ENCODE assay signal across 29 mouse cellular contexts in genomic region chr5:5956716-5957115, GRCm38 (mm10).
"Had no signal": no experiment of that assay in that cellular context is flagged by ENCODE, and none has a peak within 500 bp of the region (broad histone marks: within the 10 kb centered on the region; RNA-seq: fewer than 3 reads in every experiment).

No protein-coding gene starts in this region.

- H3K27ac ChIP-seq: limb, embryonic 10.5 days; limb, embryonic 12.5 days; limb, embryonic 13.5 days; limb, embryonic 15.5 days; liver, embryonic 12.5 days; liver, embryonic 13.5 days; liver, embryonic 14.5 days; liver, embryonic 15.5 days; lung, embryonic 15.5 days; macrophage; midbrain, embryonic 10.5 days; midbrain, embryonic 12.5 days; midbrain, embryonic 13.5 days; midbrain, embryonic 15.5 days had no signal

- DNase-seq: left cerebral cortex, postnatal 4 days; liver; liver, embryonic 13.5 days; liver, postnatal 0 days; lung, adult 18-20 months; lung, adult 2 months; lung, embryonic 14.5 days; lung, postnatal 10 days; lung, postnatal 14 days; lung, postnatal 36 days; lung, postnatal 4 days; midbrain, embryonic 14.5 days had no signal

- H3K9ac ChIP-seq: limb, embryonic 12.5 days; limb, embryonic 13.5 days; limb, embryonic 15.5 days; liver, embryonic 12.5 days; liver, embryonic 13.5 days; liver, embryonic 14.5 days; liver, embryonic 15.5 days; liver, postnatal 0 days; lung, embryonic 14.5 days; lung, embryonic 15.5 days; midbrain, embryonic 12.5 days; midbrain, embryonic 13.5 days; midbrain, embryonic 15.5 days had no signal

- H3K36me3 ChIP-seq: limb, embryonic 10.5 days; limb, embryonic 12.5 days; limb, embryonic 13.5 days; limb, embryonic 15.5 days; liver, embryonic 12.5 days; liver, embryonic 13.5 days; liver, embryonic 15.5 days; lung, embryonic 15.5 days; midbrain, embryonic 10.5 days; midbrain, embryonic 12.5 days; midbrain, embryonic 13.5 days; midbrain, embryonic 15.5 days had no signal

- H3K9me3 ChIP-seq: limb, embryonic 10.5 days; limb, embryonic 12.5 days; limb, embryonic 13.5 days; limb, embryonic 15.5 days; liver, embryonic 12.5 days; liver, embryonic 13.5 days; liver, embryonic 15.5 days; lung, embryonic 15.5 days; megakaryocyte, embryonic 14.5 days; midbrain, embryonic 10.5 days; midbrain, embryonic 12.5 days; midbrain, embryonic 13.5 days; midbrain, embryonic 15.5 days had no signal

- H3K27me3 ChIP-seq: limb, embryonic 12.5 days; limb, embryonic 13.5 days; limb, embryonic 15.5 days; liver, embryonic 12.5 days; liver, embryonic 13.5 days; liver, embryonic 15.5 days; lung, embryonic 15.5 days; megakaryocyte, embryonic 14.5 days; midbrain, embryonic 12.5 days; midbrain, embryonic 13.5 days; midbrain, embryonic 15.5 days had no signal

- H3K4me3 ChIP-seq: limb, embryonic 10.5 days; limb, embryonic 12.5 days; limb, embryonic 13.5 days; limb, embryonic 15.5 days; liver, embryonic 12.5 days; liver, embryonic 13.5 days; liver, embryonic 15.5 days; lung, embryonic 15.5 days; megakaryocyte, embryonic 14.5 days; midbrain, embryonic 10.5 days; midbrain, embryonic 12.5 days; midbrain, embryonic 13.5 days; midbrain, embryonic 15.5 days; myocyte had no signal

- H3K4me2 ChIP-seq: limb, embryonic 12.5 days; limb, embryonic 13.5 days; limb, embryonic 15.5 days; liver, embryonic 11.5 days; liver, embryonic 12.5 days; liver, embryonic 13.5 days; liver, embryonic 15.5 days; lung, embryonic 14.5 days; lung, embryonic 15.5 days; midbrain, embryonic 11.5 days; midbrain, embryonic 12.5 days; midbrain, embryonic 13.5 days; midbrain, embryonic 15.5 days had no signal

- H3K4me1 ChIP-seq: limb, embryonic 10.5 days; limb, embryonic 12.5 days; limb, embryonic 13.5 days; limb, embryonic 15.5 days; liver, embryonic 12.5 days; liver, embryonic 13.5 days; liver, embryonic 15.5 days; lung, embryonic 15.5 days; megakaryocyte, embryonic 14.5 days; midbrain, embryonic 10.5 days; midbrain, embryonic 12.5 days; midbrain, embryonic 13.5 days; midbrain, embryonic 15.5 days had no signal
